Mouse (Mus musculus) thymus, adult 2 months (tissue): ENCODE data around the gene Adgra3.

Experiments used
- CTCF ChIP-seq: fragments of 200-500 bp; IDR thresholded peaks from 2 replicates; pipeline ENCODE4 v1.5.1; 2012; ENCODE audit warnings: mild to moderate bottlenecking, control low read depth, low read length, moderate library complexity, borderline replicate concordance; ENCODE audit not compliant: control insufficient read depth, poor library complexity, insufficient read depth; ENCODE audit errors: extremely low read depth
- POLR2A ChIP-seq: fragments of 200-500 bp; IDR thresholded peaks from 2 replicates; pipeline ENCODE4 v1.6.1; 2012; ENCODE audit warnings: mild to moderate bottlenecking, low read length, control low read depth, moderate library complexity; ENCODE audit not compliant: control insufficient read depth, poor library complexity, insufficient read depth; ENCODE audit errors: extremely low read depth

DNA sequence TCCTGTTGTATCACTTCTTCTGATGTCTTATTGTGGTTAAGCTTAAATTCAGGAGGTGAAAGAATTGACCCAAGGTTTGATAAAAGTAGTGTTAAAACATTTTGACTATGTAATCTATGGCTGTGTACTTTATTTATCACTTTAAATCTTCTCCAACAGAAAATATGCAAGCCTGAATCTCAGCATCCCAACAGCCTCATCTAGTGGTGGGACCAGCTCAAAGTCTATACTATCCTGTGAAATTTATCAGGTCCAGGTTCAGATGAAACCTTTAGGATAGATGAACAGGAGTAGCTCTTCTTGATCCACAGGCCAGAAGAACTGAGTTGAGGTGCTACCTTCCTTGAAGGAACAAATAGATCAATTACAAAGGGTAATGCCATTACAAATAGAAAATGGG, 134.1 kb downstream of the Adgra3 start:
- TF ChIP-seq CTCF (no peak), POLR2A (no peak)
